Mouse (Mus musculus) stomach, embryonic 16.5 days (tissue): ENCODE measurements around the gene Colq. TPM values are rescaled to one million over a fixed set of nuclear protein-coding genes. Genes with fewer than 3 reads are reported as not detected.

Experiments
- ATAC-seq: fragments of 200-750 bp; cut with Nextera tagmentation; 2 replicates; pipeline ENCODE4 v1.8.0; 2017; ENCODE audit warnings: moderate number of reproducible peaks, moderate TSS enrichment; ENCODE audit not compliant: insufficient read depth, low FRiP score
- H3K27ac ChIP-seq: fragments of 300-500 bp; sonication (generic); 2 replicates; pipeline ENCODE4 v1.5.1; 2014; ENCODE audit warnings: low read length
- H3K27me3 ChIP-seq: fragments of 300-500 bp; sonication (generic); 2 replicates; pipeline ENCODE4 v1.6.1; 2014; ENCODE audit warnings: low read length, control low read depth, mixed read lengths; ENCODE audit not compliant: control insufficient read depth, insufficient read depth
- H3K36me3 ChIP-seq: fragments of 300-500 bp; sonication (generic); 2 replicates; pipeline ENCODE4 v1.6.1; 2014; ENCODE audit warnings: low read length; ENCODE audit not compliant: control insufficient read depth, insufficient read depth
- H3K4me1 ChIP-seq: fragments of 300-500 bp; sonication (generic); 2 replicates; pipeline ENCODE4 v1.6.1; 2014; ENCODE audit warnings: low read length, control low read depth, mixed read lengths; ENCODE audit not compliant: control insufficient read depth, insufficient read depth
- H3K4me2 ChIP-seq: fragments of 300-500 bp; sonication (generic); 2 replicates; pipeline ENCODE4 v1.6.1; 2014; ENCODE audit warnings: low read depth, low read length, mixed read lengths
- H3K4me3 ChIP-seq: fragments of 300-500 bp; sonication (generic); replicated peaks from 2 replicates; pipeline ENCODE4 v1.5.1; 2014; ENCODE audit warnings: mild to moderate bottlenecking, low read length
- H3K9ac ChIP-seq: fragments of 300-500 bp; sonication (generic); 2 replicates; pipeline ENCODE4 v1.6.1; 2014; ENCODE audit warnings: low read length
- H3K9me3 ChIP-seq: fragments of 300-500 bp; sonication (generic); replicated peaks from 2 replicates; pipeline ENCODE4 v1.6.1; 2016; ENCODE audit warnings: low read length, control low read depth; ENCODE audit not compliant: control insufficient read depth
- WGBS: fragments of 180-500 bp; shearing (Covaris S2); extraction: QIAGEN DNeasy Blood & Tissue Kit; methylation state at CpG from one replicate; pipeline ENCODE4 v1.1.7; 2014; 5-methylcytosine and 5-hydroxymethylcytosine counted together
- polyA plus RNA-seq: library from polyadenylated mRNA; unstranded; fragments of >200 nt; fragmentation: Nextera tagmentation; extraction: Ambion mirVana; gene quantifications from 2 replicates; pipeline ENCODE4 v1.2.1, GENCODE M21; 2015

Colq gene
- polyA plus RNA-seq, 1 experiment from 2014 or later, result 2.1 TPM

DNA sequence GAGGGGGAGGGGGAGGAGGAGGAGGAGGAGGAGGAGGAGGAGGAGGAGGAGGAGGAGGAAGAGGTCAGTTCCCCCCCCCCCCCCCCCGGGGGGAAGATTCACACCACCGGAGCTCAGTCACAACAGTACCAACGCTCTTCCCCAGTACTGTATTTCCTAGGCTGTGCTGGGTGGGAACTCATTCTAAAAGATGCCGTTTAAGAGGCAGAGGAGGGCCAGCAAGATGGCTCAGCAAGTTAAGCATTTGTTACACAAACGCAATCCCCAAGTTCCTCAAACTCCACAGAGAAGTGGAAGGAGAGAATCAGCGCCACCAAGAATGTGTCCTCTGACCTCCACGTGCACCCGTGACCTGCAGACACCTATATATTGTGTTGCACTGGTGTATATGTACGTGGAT, 8.1 kb downstream of the Colq start:
- no peaks in the 10 kb centered on the region for H3K9me3 ChIP-seq
- WGBS, result 84% methylated on average over 8 of the region's 9 CpGs
- H3K36me3 ChIP-seq, result no peaks in the 10 kb centered on the region
- H3K4me1 ChIP-seq, result peaks cover under 1% of the 10 kb centered on the region; the same call in 1 of the 2 replicates
- no peaks in the 10 kb centered on the region for H3K27me3 ChIP-seq
- no peak for ATAC-seq
- no peak overlapping the region for H3K27ac ChIP-seq
- no peak overlapping the region for H3K9ac ChIP-seq
- no peak overlapping the region for H3K4me2 ChIP-seq
- no peak overlapping the region for H3K4me3 ChIP-seq

DNA sequence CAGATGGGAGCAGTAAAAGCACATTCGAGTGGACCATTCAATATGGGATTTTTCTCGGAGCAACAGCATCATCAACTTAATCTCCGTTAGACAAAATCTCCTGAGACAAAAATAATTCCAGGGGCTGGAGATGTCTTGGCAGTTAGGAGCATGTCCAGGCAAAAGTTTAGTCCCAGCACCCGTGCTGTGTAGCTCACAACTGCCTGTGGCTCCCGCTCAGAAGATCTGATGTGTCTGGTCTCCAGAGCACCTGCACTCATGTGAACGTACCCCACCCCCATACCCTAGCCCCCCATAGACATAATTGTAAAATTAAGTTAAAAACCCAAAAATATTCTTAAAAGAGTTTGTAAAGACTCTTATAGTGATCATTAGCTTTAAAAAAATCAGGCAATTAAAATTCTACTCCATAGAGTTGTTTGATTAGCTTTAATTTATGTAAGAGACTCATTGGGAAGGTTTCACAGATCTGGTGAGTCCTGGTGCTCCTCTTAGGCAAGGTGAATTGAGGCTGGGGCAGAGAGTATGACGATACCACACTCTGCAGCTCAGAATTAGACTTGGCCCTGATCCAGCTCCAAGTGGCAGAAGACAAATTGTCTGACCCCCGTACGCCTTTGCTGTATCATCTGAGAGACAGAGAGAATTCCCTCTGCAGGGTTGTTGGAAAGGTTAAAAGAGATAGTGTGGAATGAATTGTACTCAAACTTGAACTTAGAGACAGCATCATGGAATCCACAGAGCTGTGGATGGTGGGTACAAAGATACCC, 13.0 kb downstream of the Colq start:
- Histone ChIP-seq H3K4me3 (no peak overlapping the region), H3K9ac (no peak overlapping the region), H3K27ac (no peak overlapping the region), H3K27me3 (no peaks in the 10 kb centered on the region), H3K4me1 (peaks cover 11% of the 10 kb centered on the region), H3K9me3 (no peaks in the 10 kb centered on the region), H3K36me3 (no peaks in the 10 kb centered on the region), H3K4me2 (no peak overlapping the region)
- WGBS, result 38% methylated on average over 9 of the region's 9 CpGs
- no peak for ATAC-seq

DNA sequence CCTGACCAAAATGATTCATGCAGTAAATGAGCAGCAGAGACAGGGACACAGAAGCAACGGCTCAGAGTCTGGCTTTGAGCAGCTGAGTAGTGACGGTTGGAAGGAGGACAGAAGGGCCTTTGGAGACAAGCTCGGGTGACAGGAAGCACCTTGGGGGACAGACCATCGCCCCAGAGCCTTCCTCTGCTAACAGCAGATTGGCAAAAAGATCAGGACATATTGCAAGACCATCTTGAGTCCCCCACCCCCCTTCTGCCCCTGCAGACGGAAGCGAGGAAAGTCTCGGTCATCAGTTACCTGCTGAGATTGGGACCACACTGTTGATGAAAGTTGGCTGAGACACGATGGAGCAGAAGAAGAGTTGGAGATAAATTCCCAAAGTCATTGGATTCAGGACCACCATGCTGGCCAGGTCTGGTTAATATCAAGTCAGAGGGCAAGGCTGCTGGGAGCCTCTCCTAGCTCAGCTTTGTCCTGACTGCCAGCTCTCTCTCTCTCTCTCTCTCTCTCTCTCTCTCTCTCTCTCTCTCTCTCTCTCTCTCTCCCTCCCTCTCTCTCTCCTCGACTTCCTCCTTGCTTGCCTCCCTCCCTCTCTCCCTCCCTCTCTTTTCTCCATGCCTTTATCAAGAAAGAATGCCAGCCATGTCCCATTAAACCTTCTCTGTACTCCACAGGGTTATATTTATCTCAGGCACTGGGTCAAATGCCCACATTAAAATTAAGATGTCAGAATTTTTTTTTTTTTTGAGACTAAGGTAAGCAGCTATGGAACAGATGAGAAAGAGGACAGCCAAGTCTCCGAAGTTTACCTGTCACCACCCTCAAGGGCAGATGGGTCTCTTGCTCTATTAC, 14.1 kb downstream of the Colq start:
- no peak overlapping the region for H3K9ac ChIP-seq
- no peak overlapping the region for H3K27ac ChIP-seq
- no peak overlapping the region for H3K4me3 ChIP-seq
- H3K9me3 ChIP-seq, result no peaks in the 10 kb centered on the region
- H3K36me3 ChIP-seq, result no peaks in the 10 kb centered on the region
- no peaks in the 10 kb centered on the region for H3K27me3 ChIP-seq
- H3K4me1 ChIP-seq, result peaks cover 20% of the 10 kb centered on the region
- WGBS, result 36% methylated on average over 10 of the region's 10 CpGs
- ATAC-seq, result no peak
- H3K4me2 ChIP-seq, result no peak overlapping the region

DNA sequence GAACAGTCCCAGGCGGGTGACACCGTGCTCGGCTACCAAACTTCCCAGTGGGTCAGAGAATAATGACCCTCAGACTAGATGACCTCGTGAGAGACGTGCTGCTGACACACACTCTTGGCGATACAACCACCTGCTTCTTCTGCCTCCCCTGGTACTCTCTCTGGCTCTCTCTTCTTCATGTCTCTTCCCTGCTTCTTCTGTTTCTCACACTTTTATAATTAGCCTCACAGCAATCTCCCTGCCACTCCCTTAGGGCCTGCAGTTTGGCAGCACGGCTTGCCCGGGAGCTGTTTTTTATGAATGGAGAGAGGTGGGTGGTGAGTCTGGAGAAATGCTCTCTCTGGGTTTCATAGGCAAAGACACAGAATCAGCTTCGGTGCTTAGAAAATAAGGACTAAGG, 15.3 kb downstream of the Colq start:
- no peaks in the 10 kb centered on the region for H3K36me3 ChIP-seq
- 73% methylated on average over 9 of the region's 9 CpGs for WGBS
- no peak for ATAC-seq
- no peak overlapping the region for H3K9ac ChIP-seq
- H3K4me1 ChIP-seq, result peaks cover 20% of the 10 kb centered on the region
- H3K9me3 ChIP-seq, result no peaks in the 10 kb centered on the region
- no peaks in the 10 kb centered on the region for H3K27me3 ChIP-seq
- H3K4me2 ChIP-seq, result no peak overlapping the region
- H3K4me3 ChIP-seq, result no peak overlapping the region
- no peak overlapping the region for H3K27ac ChIP-seq

DNA sequence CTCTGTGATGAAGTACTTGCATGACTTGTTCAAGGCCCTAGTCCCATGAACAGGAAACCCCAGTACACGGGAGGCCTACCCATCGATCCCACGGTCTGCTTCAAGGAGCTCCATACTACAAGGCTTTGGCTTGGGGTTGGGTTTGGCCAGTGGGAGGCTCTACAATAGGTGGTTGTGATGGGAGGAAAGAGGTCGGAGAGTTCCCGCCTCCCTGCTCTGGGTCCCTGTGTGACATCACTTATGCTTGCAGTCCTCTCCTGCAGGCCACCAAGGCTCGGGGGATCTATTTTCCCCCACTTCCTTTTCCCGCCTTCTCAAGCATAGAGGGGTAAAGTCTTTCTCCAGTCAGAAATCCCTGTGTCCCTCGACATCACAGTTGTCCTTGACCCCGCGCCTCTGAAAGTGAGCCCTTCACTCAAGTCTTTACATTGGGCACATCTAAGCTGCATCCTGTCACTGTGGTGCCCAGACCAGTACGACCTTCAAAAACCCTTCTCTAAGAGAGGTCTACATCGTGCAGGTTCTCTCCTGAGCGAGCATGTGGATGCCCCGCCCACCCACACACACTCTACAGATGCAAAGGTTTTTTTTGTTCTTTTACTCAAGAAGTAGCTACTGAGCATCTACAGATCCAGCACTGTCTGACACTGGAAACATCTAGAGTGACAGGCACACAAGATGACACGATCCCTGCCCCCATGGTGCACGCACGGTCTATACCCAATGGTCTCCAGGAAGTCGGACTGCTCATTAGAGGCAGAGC, 16.1 kb downstream of the Colq start:
- Histone ChIP-seq H3K36me3 (no peaks in the 10 kb centered on the region), H3K9ac (no peak overlapping the region), H3K4me3 (no peak overlapping the region), H3K27ac (no peak overlapping the region), H3K4me2 (no peak overlapping the region), H3K9me3 (no peaks in the 10 kb centered on the region), H3K27me3 (no peaks in the 10 kb centered on the region), H3K4me1 (peaks cover 20% of the 10 kb centered on the region)
- ATAC-seq, result no peak
- 90% methylated on average over 18 of the region's 18 CpGs for WGBS

DNA sequence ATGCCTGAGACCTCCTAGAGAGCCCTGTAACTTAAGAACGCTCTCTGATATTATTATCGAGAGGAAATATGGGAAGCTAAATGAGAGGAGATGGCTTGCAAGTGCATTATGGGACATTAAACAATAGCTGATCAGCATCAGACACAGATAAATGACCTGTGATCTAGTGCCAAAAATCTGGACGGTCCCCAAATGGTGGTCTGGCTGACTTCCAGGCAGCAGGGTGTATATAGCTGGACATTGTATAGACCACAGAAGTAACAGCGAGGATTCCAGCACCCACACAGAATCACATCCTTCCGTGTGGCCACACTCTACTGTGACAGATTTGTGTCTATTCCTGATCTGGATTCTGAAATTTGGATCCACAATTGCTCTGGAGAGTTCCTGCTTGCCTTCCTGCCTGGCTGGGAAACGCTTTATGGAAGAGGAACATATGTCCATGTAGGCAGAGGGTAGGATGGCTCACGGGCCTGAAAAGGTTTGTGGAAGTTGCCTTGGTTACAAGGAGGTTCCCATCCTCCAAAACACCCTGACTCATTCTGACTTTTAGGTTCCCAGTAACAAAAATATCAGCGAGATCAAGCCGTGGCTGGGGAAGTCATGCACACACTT, 18.5 kb downstream of the Colq start:
- no peak overlapping the region for H3K27ac ChIP-seq
- no peak for ATAC-seq
- H3K27me3 ChIP-seq, result no peaks in the 10 kb centered on the region
- H3K4me1 ChIP-seq, result peaks cover 16% of the 10 kb centered on the region
- H3K4me3 ChIP-seq, result no peak overlapping the region
- no peak overlapping the region for H3K9ac ChIP-seq
- 56% methylated on average over 9 of the region's 9 CpGs for WGBS
- H3K9me3 ChIP-seq, result no peaks in the 10 kb centered on the region
- no peaks in the 10 kb centered on the region for H3K36me3 ChIP-seq
- H3K4me2 ChIP-seq, result no peak overlapping the region

DNA sequence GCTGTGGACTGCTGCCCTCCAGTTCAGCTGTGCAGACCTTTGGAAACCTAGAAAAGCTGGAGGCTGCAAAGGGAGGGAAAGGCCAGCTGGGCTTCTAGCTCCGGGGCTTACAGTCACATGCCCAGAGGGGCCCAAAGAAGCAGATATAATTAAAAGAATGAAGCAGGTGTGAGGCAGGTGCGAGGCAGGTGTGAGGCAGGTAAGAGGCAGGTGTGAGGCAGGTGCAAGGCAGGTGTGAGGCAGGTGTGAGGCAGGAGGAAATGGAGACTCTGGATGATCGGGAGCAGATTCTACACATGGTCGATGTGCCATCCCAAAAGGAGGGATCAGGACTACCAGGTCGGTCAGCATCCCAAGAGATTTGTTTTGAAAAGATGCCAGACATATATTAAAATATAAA, 19.7 kb downstream of the Colq start:
- no peak overlapping the region for H3K4me3 ChIP-seq
- no peaks in the 10 kb centered on the region for H3K36me3 ChIP-seq
- ATAC-seq, result no peak
- H3K9ac ChIP-seq, result no peak overlapping the region
- H3K4me2 ChIP-seq, result no peak overlapping the region
- H3K27ac ChIP-seq, result no peak overlapping the region
- peaks cover 13% of the 10 kb centered on the region for H3K4me1 ChIP-seq
- H3K9me3 ChIP-seq, result no peaks in the 10 kb centered on the region
- H3K27me3 ChIP-seq, result no peaks in the 10 kb centered on the region
- WGBS, result 84% methylated on average over 5 of the region's 5 CpGs

DNA sequence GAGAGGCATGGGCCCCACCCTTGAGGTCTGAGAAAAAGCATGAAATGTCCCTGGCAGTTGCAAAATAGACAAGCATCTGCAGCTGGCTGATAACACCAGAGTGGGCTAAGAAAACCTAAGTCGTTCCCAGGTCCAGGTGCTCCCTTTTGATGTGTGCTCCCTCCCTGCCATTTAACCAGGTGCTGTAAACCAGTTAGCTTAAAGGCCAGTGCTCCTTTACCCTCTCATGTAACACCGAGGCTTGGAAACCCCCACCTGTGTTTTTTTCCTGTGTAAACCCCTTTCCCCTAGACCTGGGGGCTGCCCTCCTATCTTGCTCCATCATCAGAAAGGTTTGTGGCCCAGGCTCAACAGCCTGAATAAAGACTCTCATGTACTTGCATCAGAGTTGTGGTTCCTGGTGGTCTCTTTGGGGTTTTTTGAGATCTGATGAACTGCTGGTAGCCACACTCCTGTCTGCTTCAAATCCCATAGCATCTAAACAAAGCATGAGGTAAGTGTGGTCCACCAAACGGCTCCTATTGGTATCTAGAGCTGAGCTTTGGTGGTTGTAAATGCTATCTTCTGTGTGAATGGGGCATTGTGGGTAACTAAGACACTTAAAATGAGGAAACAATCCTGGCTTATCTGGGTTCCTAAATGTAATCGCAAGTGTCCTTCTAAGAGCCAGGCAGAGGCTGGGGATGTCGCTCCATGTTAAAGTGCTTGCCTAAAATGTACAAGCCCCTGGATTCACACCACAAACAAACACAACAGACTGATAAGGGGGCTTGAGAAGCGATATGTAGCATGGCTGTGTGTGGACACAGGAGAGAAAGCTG, 20.8 kb downstream of the Colq start:
- H3K36me3 ChIP-seq, result no peaks in the 10 kb centered on the region
- 51% methylated on average over 6 of the region's 6 CpGs for WGBS
- no peak overlapping the region for H3K4me3 ChIP-seq
- H3K27ac ChIP-seq, result no peak overlapping the region
- H3K4me1 ChIP-seq, result peaks cover 14% of the 10 kb centered on the region
- no peak for ATAC-seq
- no peak overlapping the region for H3K9ac ChIP-seq
- no peaks in the 10 kb centered on the region for H3K9me3 ChIP-seq
- no peak overlapping the region for H3K4me2 ChIP-seq
- H3K27me3 ChIP-seq, result no peaks in the 10 kb centered on the region
